Mouse (Mus musculus): ENCODE data around the gene 4933415A04Rik. TPM values are rescaled to one million over a fixed set of nuclear protein-coding genes. Genes with fewer than 3 reads are reported as not detected.

4933415A04Rik gene
- polyA plus RNA-seq, 1 experiment from 2014 or later: 6.5 TPM

DNA sequence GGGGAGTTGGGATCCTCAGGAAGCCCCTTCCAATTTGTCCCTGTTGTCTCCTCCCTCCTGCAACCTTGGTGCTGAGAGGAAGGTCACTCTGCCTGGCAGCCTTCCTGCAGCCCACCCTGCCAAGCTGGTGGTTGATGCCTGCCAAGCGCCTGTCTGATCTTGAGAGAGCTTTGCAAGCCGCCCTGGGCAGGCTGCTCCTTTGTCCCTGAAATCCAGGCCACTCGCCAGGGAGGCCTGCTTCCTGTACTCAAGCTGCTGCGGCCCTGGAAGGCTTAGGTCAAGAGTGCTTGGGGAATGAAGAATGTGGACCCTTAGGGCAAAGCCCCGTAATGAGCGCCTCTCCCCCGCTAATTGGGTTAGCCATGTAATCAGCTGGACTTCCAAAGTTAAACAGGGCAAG lies 38.7 kb upstream of the 4933415A04Rik start:
- Histone ChIP-seq H3K4me3 (ENCODE audit: low read depth, low read length) (no peak overlapping the region), H3K27me3 (ENCODE audit: control insufficient read depth, insufficient read depth, low read length) (no peaks in the 10 kb centered on the region), H3K4me1 (ENCODE audit: control insufficient read depth, insufficient read depth, low read length) (peaks cover 7% of the 10 kb centered on the region), H3K4me2 (ENCODE audit: low read depth, low read length) (no peak overlapping the region; the same call in 1 of the 2 replicates), H3K9me3 (replicated peaks; ENCODE audit: control insufficient read depth, low read length) (no peaks in the 10 kb centered on the region), H3K36me3 (replicated peaks; ENCODE audit: control insufficient read depth, insufficient read depth, low read depth, low read length) (no peaks in the 10 kb centered on the region), H3K27ac (replicated peaks; ENCODE audit: low read depth, low read length) (0 out of 2 replicates have a peak overlapping the region, but pooled peaks have one; percentile 41), H3K9ac (replicated peaks; ENCODE audit: low read length) (no peak overlapping the region; the same call in 1 of the 2 replicates)
- ATAC-seq (replicated peaks; ENCODE audit: insufficient number of reproducible peaks, low FRiP score, low TSS enrichment, low read depth) (0 out of 2 replicates have a peak, but pooled peaks have one; percentile 14), DNase-seq (ENCODE audit: low spot score) (peak; percentile 61)
- WGBS: 5% methylated on average over 7 of the region's 7 CpGs

DNA sequence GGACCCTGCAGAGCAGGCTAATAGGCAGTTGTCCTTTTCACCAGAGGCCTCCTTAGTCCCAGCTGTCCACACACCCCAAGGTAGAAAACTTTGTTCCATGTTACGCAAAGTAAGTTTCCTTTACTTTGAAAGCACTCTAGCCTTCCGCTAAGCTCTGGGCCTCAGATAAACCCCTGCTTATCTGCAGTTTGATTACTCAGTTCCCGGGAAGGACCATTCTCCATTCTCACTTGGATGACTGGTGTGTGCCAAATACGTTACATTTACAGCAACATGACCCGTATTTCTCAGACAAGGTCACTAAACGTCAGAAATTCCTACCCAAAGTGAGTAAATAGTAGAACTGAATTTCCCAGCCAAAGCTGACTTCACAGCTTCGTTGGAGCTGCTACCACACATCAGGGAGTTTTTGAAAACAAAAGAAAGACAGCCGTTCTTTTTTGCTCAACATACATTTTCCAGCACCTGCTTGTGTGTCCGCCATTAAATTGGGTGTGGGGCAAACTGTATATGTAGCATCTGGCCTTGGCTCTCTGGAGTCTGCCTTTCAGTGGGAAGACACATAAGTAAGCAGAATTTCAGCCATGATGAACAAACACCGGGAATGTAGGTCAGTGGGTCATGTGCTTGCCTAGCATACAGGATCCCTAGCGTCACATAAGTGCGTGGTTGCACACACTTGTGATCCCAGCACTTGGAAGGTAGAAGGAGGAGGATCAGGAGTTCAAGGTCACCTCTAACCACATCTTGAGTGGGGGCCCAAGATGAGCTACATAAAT lies 38.0 kb upstream of the 4933415A04Rik start:
- WGBS: 63% methylated on average over 12 of the region's 12 CpGs
- DNase-seq (ENCODE audit: low spot score) (no peak), ATAC-seq (replicated peaks; ENCODE audit: insufficient number of reproducible peaks, low FRiP score, low TSS enrichment, low read depth) (no peak)
- H3K27me3 ChIP-seq (ENCODE audit: control insufficient read depth, insufficient read depth, low read length): no peaks in the 10 kb centered on the region
- H3K4me3 ChIP-seq (ENCODE audit: low read depth, low read length): no peak overlapping the region
- H3K9me3 ChIP-seq (replicated peaks; ENCODE audit: control insufficient read depth, low read length): no peaks in the 10 kb centered on the region
- 0 out of 2 replicates have a peak overlapping the region, but pooled peaks have one; percentile 41 for H3K27ac ChIP-seq (replicated peaks; ENCODE audit: low read depth, low read length)
- H3K4me1 ChIP-seq (ENCODE audit: control insufficient read depth, insufficient read depth, low read length): peaks cover 7% of the 10 kb centered on the region
- H3K4me2 ChIP-seq (ENCODE audit: low read depth, low read length): no peak overlapping the region
- no peak overlapping the region for H3K9ac ChIP-seq (replicated peaks; ENCODE audit: low read length)
- H3K36me3 ChIP-seq (replicated peaks; ENCODE audit: control insufficient read depth, insufficient read depth, low read depth, low read length): no peaks in the 10 kb centered on the region

DNA sequence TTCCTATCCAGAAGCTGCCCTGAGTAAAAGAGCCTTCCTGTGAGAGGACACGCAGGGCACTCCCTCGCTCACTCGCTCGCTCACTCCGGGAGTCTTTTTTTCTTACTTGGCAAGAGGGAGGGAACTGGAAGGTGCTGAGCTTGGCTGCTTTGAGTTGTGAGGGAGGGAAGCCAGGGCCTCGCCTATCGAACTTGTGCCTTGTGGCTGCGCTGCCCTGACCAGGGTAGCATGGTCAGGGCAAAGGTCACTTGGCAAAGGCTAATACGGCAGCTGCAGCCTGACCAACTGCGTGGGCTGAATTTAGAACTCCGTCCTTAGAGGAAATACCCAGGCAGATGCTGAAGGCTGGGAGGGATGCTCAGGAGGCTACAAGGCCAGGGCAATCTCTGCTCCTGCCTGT lies 37.1 kb upstream of the 4933415A04Rik start:
- H3K9me3 ChIP-seq (replicated peaks; ENCODE audit: control insufficient read depth, low read length): no peaks in the 10 kb centered on the region
- no peaks in the 10 kb centered on the region for H3K27me3 ChIP-seq (ENCODE audit: control insufficient read depth, insufficient read depth, low read length)
- DNase-seq (ENCODE audit: low spot score) (no peak), ATAC-seq (replicated peaks; ENCODE audit: insufficient number of reproducible peaks, low FRiP score, low TSS enrichment, low read depth) (no peak)
- H3K36me3 ChIP-seq (replicated peaks; ENCODE audit: control insufficient read depth, insufficient read depth, low read depth, low read length): no peaks in the 10 kb centered on the region
- H3K4me2 ChIP-seq (ENCODE audit: low read depth, low read length): no peak overlapping the region
- H3K9ac ChIP-seq (replicated peaks; ENCODE audit: low read length): no peak overlapping the region
- no peak overlapping the region for H3K27ac ChIP-seq (replicated peaks; ENCODE audit: low read depth, low read length)
- H3K4me3 ChIP-seq (ENCODE audit: low read depth, low read length): no peak overlapping the region
- 35% methylated on average over 11 of the region's 11 CpGs for WGBS
- H3K4me1 ChIP-seq (ENCODE audit: control insufficient read depth, insufficient read depth, low read length): peaks cover 7% of the 10 kb centered on the region

DNA sequence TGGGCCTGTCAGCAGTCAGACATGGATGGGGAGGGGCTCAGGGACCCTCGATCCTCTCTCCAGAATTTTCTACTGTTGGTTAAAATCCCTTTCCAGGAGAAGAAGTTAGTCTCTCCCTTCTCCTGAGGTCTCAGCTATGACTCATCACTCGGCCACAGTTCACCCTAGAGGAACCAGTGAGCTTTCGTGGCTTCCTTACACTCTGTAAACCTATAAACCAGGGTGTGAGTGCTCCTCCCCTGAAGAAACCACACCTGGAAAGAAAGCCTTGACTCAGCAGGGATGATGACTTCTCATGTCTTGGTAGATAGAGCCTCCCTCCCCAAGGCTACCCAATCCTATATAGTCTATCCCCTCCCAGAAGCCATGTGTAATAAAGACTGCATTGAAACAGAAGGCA lies 35.1 kb upstream of the 4933415A04Rik start:
- DNase-seq (ENCODE audit: low spot score): no peak
- Histone ChIP-seq H3K9me3 (replicated peaks; ENCODE audit: control insufficient read depth, low read length) (no peaks in the 10 kb centered on the region), H3K4me3 (ENCODE audit: low read depth, low read length) (no peak overlapping the region), H3K36me3 (replicated peaks; ENCODE audit: control insufficient read depth, insufficient read depth, low read depth, low read length) (no peaks in the 10 kb centered on the region), H3K4me1 (ENCODE audit: control insufficient read depth, insufficient read depth, low read length) (peaks cover 7% of the 10 kb centered on the region), H3K27me3 (ENCODE audit: control insufficient read depth, insufficient read depth, low read length) (no peaks in the 10 kb centered on the region), H3K4me2 (ENCODE audit: low read depth, low read length) (no peak overlapping the region), H3K27ac (replicated peaks; ENCODE audit: low read depth, low read length) (no peak overlapping the region), H3K9ac (replicated peaks; ENCODE audit: low read length) (no peak overlapping the region)
- ATAC-seq (replicated peaks; ENCODE audit: insufficient number of reproducible peaks, low FRiP score, low TSS enrichment, low read depth): no peak
- WGBS: 82% methylated on average over 3 of the region's 3 CpGs

DNA sequence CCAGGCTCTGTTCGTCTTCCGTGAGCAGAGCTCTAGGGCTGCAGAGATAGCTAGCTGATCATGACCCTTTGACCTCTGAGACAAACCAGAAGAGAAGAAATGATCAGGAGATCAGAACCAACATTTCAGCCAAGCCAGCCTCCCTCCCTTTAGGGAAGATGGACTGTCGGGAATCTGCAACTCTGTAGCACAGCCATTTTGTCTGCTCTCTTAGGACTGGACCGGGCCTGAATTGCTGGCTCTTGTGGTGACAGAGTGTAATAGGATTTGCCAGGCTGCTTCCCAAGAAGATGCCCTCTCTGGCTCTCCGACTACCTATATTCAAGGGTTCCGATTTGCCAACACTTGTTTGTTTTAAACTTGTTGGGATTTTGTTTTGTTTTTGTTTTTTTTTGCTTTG lies 34.2 kb upstream of the 4933415A04Rik start:
- Histone ChIP-seq H3K27me3 (ENCODE audit: control insufficient read depth, insufficient read depth, low read length) (no peaks in the 10 kb centered on the region), H3K9ac (replicated peaks; ENCODE audit: low read length) (no peak overlapping the region), H3K36me3 (replicated peaks; ENCODE audit: control insufficient read depth, insufficient read depth, low read depth, low read length) (0 out of 2 replicates have a peak, but pooled peaks cover 2% of the 10 kb centered on the region), H3K4me3 (ENCODE audit: low read depth, low read length) (no peak overlapping the region), H3K4me1 (ENCODE audit: control insufficient read depth, insufficient read depth, low read length) (peaks cover 7% of the 10 kb centered on the region), H3K27ac (replicated peaks; ENCODE audit: low read depth, low read length) (no peak overlapping the region), H3K9me3 (replicated peaks; ENCODE audit: control insufficient read depth, low read length) (no peaks in the 10 kb centered on the region), H3K4me2 (ENCODE audit: low read depth, low read length) (no peak overlapping the region)
- WGBS: 58% methylated on average over 6 of the region's 6 CpGs
- no peak for ATAC-seq (replicated peaks; ENCODE audit: insufficient number of reproducible peaks, low FRiP score, low TSS enrichment, low read depth)
- no peak for DNase-seq (ENCODE audit: low spot score)

DNA sequence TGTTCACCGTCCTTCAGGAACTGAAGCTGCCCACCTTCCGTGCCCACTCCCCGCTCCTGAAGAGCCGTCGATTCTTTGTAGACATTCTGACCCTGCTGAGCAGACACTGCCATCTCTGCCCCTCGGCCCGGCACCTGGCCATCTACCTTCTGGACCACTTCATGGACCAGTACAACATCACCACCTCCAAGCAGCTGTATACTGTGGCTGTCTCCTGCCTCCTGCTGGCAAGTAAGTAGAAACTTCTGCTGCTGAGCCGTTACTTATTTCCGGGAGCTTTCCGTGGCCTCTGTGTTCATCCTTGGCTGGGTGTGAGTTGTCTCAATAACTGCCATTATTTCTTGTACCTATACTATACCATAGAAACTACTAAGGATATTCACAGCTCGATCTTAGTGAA lies 30.3 kb upstream of the 4933415A04Rik start:
- Histone ChIP-seq H3K27me3 (ENCODE audit: control insufficient read depth, insufficient read depth, low read length) (no peaks in the 10 kb centered on the region), H3K4me1 (ENCODE audit: control insufficient read depth, insufficient read depth, low read length) (no peaks in the 10 kb centered on the region), H3K4me3 (ENCODE audit: low read depth, low read length) (no peak overlapping the region), H3K27ac (replicated peaks; ENCODE audit: low read depth, low read length) (no peak overlapping the region), H3K4me2 (ENCODE audit: low read depth, low read length) (no peak overlapping the region), H3K36me3 (replicated peaks; ENCODE audit: control insufficient read depth, insufficient read depth, low read depth, low read length) (peaks cover 2% of the 10 kb centered on the region; the same call in 1 of the 2 replicates), H3K9me3 (replicated peaks; ENCODE audit: control insufficient read depth, low read length) (no peaks in the 10 kb centered on the region), H3K9ac (replicated peaks; ENCODE audit: low read length) (no peak overlapping the region)
- ATAC-seq (replicated peaks; ENCODE audit: insufficient number of reproducible peaks, low FRiP score, low TSS enrichment, low read depth) (no peak), DNase-seq (ENCODE audit: low spot score) (no peak)
- 90% methylated on average over 11 of the region's 11 CpGs for WGBS

DNA sequence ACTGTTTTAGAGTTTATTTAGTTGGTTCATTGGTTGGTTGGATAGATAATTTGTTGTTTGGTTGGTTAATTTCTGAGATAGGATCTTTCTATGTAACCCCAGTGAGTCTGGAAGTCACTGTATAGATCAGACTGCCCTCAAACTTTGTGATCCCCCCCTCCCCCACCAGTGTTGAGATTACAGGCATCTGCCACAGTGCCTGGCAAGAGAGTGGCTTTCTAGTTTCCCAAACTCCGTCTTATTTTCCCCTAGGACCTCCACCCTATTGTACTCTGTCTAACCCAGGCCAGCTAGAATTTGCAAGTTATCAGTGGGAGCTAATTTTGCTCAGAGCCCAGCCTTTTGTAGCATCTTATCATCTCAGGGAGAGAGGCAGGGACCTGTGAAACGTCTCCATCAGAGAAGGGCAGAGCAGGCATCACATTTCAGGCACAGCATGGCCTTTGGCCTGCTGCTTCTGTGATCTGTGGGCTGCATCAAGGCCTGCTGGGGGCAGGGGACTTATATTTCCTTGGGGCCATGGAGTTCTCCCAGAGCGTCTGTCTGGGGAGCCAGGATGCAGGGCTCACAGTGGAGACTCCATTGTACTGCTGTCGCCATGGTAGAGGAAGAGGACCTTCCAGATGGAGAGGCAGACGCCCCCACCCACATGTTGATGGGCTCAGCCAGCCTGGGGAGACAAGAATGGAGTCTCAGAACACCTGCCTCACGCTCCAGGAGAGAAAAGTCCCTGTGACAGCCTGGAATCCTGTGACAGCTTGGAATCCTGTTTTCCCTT lies 27.1 kb upstream of the 4933415A04Rik start:
- H3K36me3 ChIP-seq (replicated peaks; ENCODE audit: control insufficient read depth, insufficient read depth, low read depth, low read length): peaks cover 2% of the 10 kb centered on the region; the same call in 1 of the 2 replicates
- no peak overlapping the region for H3K4me3 ChIP-seq (ENCODE audit: low read depth, low read length)
- H3K27me3 ChIP-seq (ENCODE audit: control insufficient read depth, insufficient read depth, low read length): no peaks in the 10 kb centered on the region
- ATAC-seq (replicated peaks; ENCODE audit: insufficient number of reproducible peaks, low FRiP score, low TSS enrichment, low read depth) (peak; percentile 75), DNase-seq (ENCODE audit: low spot score) (no peak)
- H3K9me3 ChIP-seq (replicated peaks; ENCODE audit: control insufficient read depth, low read length): no peaks in the 10 kb centered on the region
- no peak overlapping the region for H3K9ac ChIP-seq (replicated peaks; ENCODE audit: low read length)
- H3K4me1 ChIP-seq (ENCODE audit: control insufficient read depth, insufficient read depth, low read length): no peaks in the 10 kb centered on the region
- H3K27ac ChIP-seq (replicated peaks; ENCODE audit: low read depth, low read length): peak overlapping the region; percentile 16
- no peak overlapping the region for H3K4me2 ChIP-seq (ENCODE audit: low read depth, low read length)
- 11% methylated on average over 5 of the region's 6 CpGs for WGBS
